Mouse (Mus musculus): ENCODE measurements around the gene Zfp457. TPM values are rescaled to one million over a fixed set of nuclear protein-coding genes. Genes with fewer than 3 reads are reported as not detected.

Gene Zfp457
- polyA plus RNA-seq, 1 experiment from 2014 or later = 0.34 TPM

- peaks cover 8% of the 10 kb centered on the region; the same call in 1 of the 2 replicates for H3K9me3 ChIP-seq (replicated peaks; ENCODE audit: control insufficient read depth, low read length)
- H3K27me3 ChIP-seq (replicated peaks; ENCODE audit: control insufficient read depth, insufficient read depth, low read length) = no peaks in the 10 kb centered on the region
- H3K36me3 ChIP-seq (ENCODE audit: control insufficient read depth, insufficient read depth, low read length) = no peaks in the 10 kb centered on the region
- 8% methylated on average over 18 of the region's 18 CpGs for WGBS
- ATAC-seq (peak; percentile 99), DNase-seq (ENCODE audit: low spot score) (peak; percentile 95)
- H3K9ac ChIP-seq (ENCODE audit: low read length) = peak overlapping the region; percentile 68
- no peaks in the 10 kb centered on the region for H3K4me1 ChIP-seq (ENCODE audit: control insufficient read depth, insufficient read depth, low read length)
- peak overlapping the region; percentile 70 for H3K4me2 ChIP-seq (ENCODE audit: low read length)
- peak overlapping the region; percentile 62 for H3K4me3 ChIP-seq (ENCODE audit: low read depth, low read length)
- H3K27ac ChIP-seq (ENCODE audit: low read depth, low read length) = no peak overlapping the region
These were observed 37.5 kb downstream of the Zfp457 start for GRCm38 (mm10) chr13:67268568-67269369.

Other genes starting within 250 kb of the Zfp457 start
- gene Zfp712, start 245.3 kb downstream of the Zfp457 start, polyA plus RNA-seq (2014; fragmentation: Nextera tagmentation; extraction: Ambion mirVana) = 9.6 and 10.1 TPM in 2 replicates
- 13.7 and 14.2 TPM in 2 replicates for gene Zfp708, start 208.5 kb downstream of the Zfp457 start, polyA plus RNA-seq (2014; fragmentation: Nextera tagmentation; extraction: Ambion mirVana)
- gene Gm28557, start 197.9 kb downstream of the Zfp457 start, polyA plus RNA-seq (2014; fragmentation: Nextera tagmentation; extraction: Ambion mirVana) = 1.6 and 2.2 TPM in 2 replicates
- gene Rslcan18, start 190.2 kb downstream of the Zfp457 start, polyA plus RNA-seq (2014; fragmentation: Nextera tagmentation; extraction: Ambion mirVana) = not detected in 2 replicates
- 3.9 and 4.8 TPM in 2 replicates for gene Zfp759, start 184.8 kb downstream of the Zfp457 start, polyA plus RNA-seq (2014; fragmentation: Nextera tagmentation; extraction: Ambion mirVana)
- 6.1 and 6.7 TPM in 2 replicates for gene Rsl1, start 133.3 kb downstream of the Zfp457 start, polyA plus RNA-seq (2014; fragmentation: Nextera tagmentation; extraction: Ambion mirVana)
- 1.1 and 2.7 TPM in 2 replicates for gene Zfp455, start 112.0 kb downstream of the Zfp457 start, polyA plus RNA-seq (2014; fragmentation: Nextera tagmentation; extraction: Ambion mirVana)
- 4.4 and 6.5 TPM in 2 replicates for gene Zfp458, start 28.0 kb downstream of the Zfp457 start, polyA plus RNA-seq (2014; fragmentation: Nextera tagmentation; extraction: Ambion mirVana)
- gene Zfp595, start 26.1 kb upstream of the Zfp457 start, polyA plus RNA-seq (2014; fragmentation: Nextera tagmentation; extraction: Ambion mirVana) = 2.0 and 2.1 TPM in 2 replicates
- gene Gm28044, start 54.1 kb upstream of the Zfp457 start, polyA plus RNA-seq (2014; fragmentation: Nextera tagmentation; extraction: Ambion mirVana) = 0.67 TPM in 1 of 2 replicates, not detected in the other
- 0.88 TPM in 2 replicates for gene Zfp953, start 54.1 kb upstream of the Zfp457 start, polyA plus RNA-seq (2014; fragmentation: Nextera tagmentation; extraction: Ambion mirVana)
- gene Gm28041, start 69.2 kb upstream of the Zfp457 start, polyA plus RNA-seq (2014; fragmentation: Nextera tagmentation; extraction: Ambion mirVana) = not detected in 2 replicates
- 0.61 and 1.1 TPM in 2 replicates for gene Zfp456, start 69.3 kb upstream of the Zfp457 start, polyA plus RNA-seq (2014; fragmentation: Nextera tagmentation; extraction: Ambion mirVana)
- 3.3 and 4.6 TPM in 2 replicates for gene Zfp429, start 93.3 kb upstream of the Zfp457 start, polyA plus RNA-seq (2014; fragmentation: Nextera tagmentation; extraction: Ambion mirVana)
- gene Zfp459, start 114.9 kb upstream of the Zfp457 start, polyA plus RNA-seq (2014; fragmentation: Nextera tagmentation; extraction: Ambion mirVana) = 0.34 and 0.72 TPM in 2 replicates
- gene Zfp874a, start 145.1 kb upstream of the Zfp457 start, polyA plus RNA-seq (2014; fragmentation: Nextera tagmentation; extraction: Ambion mirVana) = 7.6 and 9.6 TPM in 2 replicates
- 3.4 and 3.8 TPM in 2 replicates for gene Zfp874b, start 177.8 kb upstream of the Zfp457 start, polyA plus RNA-seq (2014; fragmentation: Nextera tagmentation; extraction: Ambion mirVana)
- 12.2 and 14.8 TPM in 2 replicates for gene Zfp58, start 194.1 kb upstream of the Zfp457 start, polyA plus RNA-seq (2014; fragmentation: Nextera tagmentation; extraction: Ambion mirVana)
- 0.33 TPM in 1 of 2 replicates, not detected in the other for gene Gm26965, start 219.7 kb upstream of the Zfp457 start, polyA plus RNA-seq (2014; fragmentation: Nextera tagmentation; extraction: Ambion mirVana)
- 46.7 and 48.8 TPM in 2 replicates for gene Zfp87, start 219.7 kb upstream of the Zfp457 start, polyA plus RNA-seq (2014; fragmentation: Nextera tagmentation; extraction: Ambion mirVana)
- gene Zfp748, start 247.3 kb upstream of the Zfp457 start, polyA plus RNA-seq (2014; fragmentation: Nextera tagmentation; extraction: Ambion mirVana) = 18.6 and 22.3 TPM in 2 replicates

Measured in forebrain, embryonic 14.5 days (tissue).